Mouse (Mus musculus) central nervous system, embryonic 14 days (tissue): ENCODE results near the gene Retnla. TPM values are rescaled to one million over a fixed set of nuclear protein-coding genes. Genes with fewer than 3 reads are reported as not detected.

Source experiments
- polyA plus RNA-seq: library from polyadenylated mRNA; depleted of rRNA; stranded (reverse); fragments of >200 nt; gene quantifications from 2 replicates; pipeline ENCODE4 v1.2.3, GENCODE M21; 2012; rRNA removed

Retnla gene
- not detected in 2 replicates for polyA plus RNA-seq

GRCm38 (mm10) chr16:48842266-48842665 lies at the start of gene Retnla:
Gene Retnla, plus strand, starts transcription at chr16:48842551.

GRCm38 (mm10) chr16:48816695-48817094 lies 25.7 kb upstream of the Retnla start, which contains the start of gene Retnlb:
Gene Retnlb, plus strand, starts transcription at chr16:48816856.

DNA sequence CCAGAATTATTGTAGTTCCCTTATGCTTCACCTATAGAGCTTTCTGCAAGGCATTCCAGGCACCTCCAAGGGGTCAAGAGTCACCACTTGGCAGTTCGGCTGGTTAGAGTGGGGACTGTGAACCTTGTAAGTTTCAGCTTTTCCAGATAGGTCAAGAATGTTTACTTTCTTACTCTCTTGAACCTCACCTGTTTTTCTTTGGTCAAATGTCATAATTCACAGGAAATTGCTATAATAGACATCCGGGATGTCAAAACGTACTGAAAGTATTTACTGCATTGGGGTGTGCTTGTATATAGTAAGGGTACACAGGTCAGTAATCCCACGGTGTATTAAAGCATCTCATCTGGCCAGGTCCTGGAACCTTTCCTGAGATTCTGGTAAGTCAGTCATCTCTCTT lies 30.0 kb downstream of the Retnla start, which contains the start of gene Retnlg:
Gene Retnlg, plus strand, starts transcription at position 301 of the 400 bp plus-strand sequence.

Other genes starting within 250 kb of the Retnla start
- 0.21 and 0.25 TPM in 2 replicates for gene Trat1, start 70.5 kb upstream of the Retnla start, polyA plus RNA-seq
- gene Retnlb, start 25.7 kb upstream of the Retnla start, polyA plus RNA-seq, result not detected in 2 replicates
- gene Retnlg, start 30.1 kb downstream of the Retnla start, polyA plus RNA-seq, result 0.25 and 0.29 TPM in 2 replicates
- gene Dzip3, start 151.6 kb downstream of the Retnla start, polyA plus RNA-seq, result 85.6 and 92.7 TPM in 2 replicates
- 19.9 and 27.9 TPM in 2 replicates for gene Cip2a, start 151.6 kb downstream of the Retnla start, polyA plus RNA-seq
- gene Myh15, start 214.9 kb downstream of the Retnla start, polyA plus RNA-seq, result 0.06 and 0.10 TPM in 2 replicates